Mouse (Mus musculus) layer of hippocampus, adult 9-11 months (tissue): ENCODE measurements around the gene Dagla.
A peak's percentile ranks its signal among the peaks of the same experiment; 100 is the strongest.

Source experiments
- DNase-seq: peaks from one replicate; pipeline ENCODE4 v3.0.0; 2022

Gene Dagla

DNA sequence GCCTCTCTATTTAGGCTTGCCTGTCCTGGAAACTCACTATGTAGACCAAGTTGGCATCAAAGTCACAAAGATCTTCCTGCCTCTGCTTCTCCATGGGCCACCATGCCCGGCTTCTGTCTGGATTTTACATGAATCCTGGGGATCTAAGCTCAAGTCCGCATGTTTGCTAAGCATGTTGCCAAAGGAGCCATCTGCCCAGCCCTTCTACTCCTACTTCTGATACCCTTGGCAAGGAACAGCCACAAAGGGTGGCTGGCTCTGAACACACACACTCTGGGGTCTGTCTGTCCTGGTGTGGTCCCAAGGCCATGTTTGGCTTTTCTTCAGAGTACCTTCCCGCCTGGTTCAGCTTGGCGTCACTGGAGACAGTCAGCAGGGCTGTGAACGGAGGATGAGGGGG is 2.7 kb upstream of the Dagla start:
- no peak for DNase-seq

- DNase-seq, result no peak
These were observed 2.0 kb upstream of the Dagla start for GRCm38 (mm10) chr19:10306521-10307243.

DNA sequence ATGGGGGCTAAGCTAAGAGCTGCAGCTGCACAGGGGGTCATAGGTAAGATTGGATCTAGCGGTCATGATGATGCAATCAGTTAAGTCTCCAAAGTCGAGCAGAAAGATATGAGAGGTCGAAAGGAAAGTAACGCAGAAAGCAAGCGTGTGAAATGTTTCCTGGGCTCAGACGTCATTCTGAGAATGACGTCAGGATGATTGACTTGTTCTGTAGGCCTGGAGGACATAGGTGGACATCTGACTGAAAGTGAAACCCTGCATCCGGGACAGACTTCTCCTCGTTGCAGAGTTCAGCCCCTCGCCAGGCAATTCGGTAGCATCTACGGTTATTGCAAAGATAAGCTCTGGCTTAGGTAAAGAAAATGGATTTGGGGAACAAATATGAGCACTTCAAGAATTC is 963 bp upstream of the Dagla start:
- DNase-seq, result peak; percentile 26

DNA sequence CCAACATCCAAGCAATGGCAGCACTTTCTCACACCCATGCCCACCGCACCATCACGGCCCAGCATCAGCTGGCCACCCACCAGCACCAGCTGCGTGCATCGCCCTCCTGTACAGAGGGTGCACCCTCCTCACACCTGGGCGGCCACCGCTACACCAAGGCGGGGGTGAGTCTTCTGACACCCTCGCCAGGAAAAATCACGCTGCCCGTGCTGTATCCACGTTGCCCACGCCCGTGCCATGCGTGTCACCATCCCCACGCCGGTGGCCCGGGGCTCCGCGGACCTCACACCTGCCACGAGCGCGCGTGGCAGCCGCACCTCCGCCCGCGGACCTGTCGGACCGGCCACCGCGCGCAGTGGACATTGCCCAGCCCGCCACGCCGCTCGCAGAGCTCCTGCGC is 282 bp downstream of the Dagla start:
- peak; percentile 16 for DNase-seq

GRCm38 (mm10) chr19:10302852-10303251 is 1.8 kb downstream of the Dagla start:
- DNase-seq, result peak; percentile 18

DNA sequence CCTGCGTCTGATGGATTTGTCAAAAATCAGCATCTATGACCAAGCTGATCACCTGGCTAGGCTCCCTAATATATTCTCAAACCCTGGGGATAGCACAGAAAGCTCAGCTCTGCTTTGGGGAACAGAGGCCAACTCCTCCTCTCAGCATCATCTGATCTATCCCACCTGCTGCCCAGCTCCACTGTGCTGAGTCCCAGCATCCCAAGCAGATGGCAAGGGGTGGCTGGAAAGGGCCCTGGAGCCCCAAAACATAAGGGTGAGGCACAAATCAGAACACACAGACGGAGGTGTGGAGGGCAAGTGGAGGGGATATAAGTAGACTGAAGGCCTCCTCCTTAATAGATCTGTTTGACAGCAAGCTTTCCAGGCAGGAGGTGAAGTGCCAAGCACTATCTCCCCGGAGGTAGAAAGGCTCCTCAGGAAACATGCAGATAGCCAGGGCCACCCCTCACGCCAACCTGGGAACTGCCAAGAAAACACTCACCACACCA is 2.8 kb downstream of the Dagla start:
- DNase-seq, result peak; percentile 47

DNA sequence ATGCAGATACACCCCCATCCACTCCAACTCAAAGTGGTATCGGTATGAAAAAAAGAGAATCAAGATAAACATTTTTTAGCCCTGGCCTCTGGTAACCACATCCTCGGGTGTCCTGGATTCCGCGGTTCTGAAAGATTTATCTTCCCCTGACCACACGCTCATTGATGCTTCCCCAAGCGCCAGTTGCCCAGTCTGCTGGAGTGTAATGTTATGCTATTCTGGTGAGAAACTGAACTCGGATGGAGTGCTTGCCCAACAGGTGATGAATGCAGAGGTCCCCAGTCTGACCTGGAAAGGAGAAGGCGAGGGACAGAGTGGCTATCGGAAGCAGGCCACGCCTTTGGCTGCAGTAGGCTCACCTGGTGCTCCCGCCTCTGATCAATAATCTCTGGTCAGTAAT is 3.4 kb downstream of the Dagla start:
- no peak for DNase-seq

DNA sequence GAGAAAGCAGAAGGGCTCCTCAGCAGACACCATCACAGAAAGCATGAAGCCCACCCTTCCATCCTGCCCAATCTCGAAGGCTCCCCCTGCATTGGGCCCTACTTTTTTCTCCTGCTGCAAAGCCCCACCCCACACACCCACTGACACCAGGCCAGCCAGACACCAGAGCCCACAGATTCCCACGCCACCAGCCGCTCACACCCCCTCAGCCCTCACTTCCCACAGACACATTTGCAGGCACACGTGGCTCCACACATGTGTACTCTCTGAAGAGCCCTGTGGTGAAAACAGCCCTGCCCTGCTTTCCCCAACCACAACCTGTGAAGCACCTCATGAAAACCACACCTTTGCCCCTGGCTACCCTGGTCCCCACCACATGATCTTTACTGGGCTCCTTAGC is 3.9 kb downstream of the Dagla start:
- peak; percentile 76 for DNase-seq

DNA sequence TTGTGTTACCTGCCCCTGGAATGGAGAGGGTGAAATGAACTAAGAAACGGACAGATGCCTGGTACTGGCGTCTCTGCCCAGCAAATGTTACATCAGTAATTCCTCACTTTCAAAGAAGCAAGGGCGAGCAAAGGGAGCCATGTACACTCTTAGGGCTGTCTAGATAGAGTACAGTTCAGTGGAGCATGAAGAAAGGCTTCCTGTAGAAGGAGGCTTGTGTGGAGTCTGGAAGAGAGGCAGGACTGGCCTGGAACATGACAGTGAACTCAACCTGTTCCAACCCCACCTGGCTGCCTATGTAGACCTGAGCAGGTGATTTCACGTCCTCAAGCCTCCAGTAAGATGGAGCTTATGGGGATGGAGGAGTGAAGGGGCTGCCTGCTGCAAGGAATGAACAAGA is 6.4 kb downstream of the Dagla start:
- DNase-seq, result no peak

DNA sequence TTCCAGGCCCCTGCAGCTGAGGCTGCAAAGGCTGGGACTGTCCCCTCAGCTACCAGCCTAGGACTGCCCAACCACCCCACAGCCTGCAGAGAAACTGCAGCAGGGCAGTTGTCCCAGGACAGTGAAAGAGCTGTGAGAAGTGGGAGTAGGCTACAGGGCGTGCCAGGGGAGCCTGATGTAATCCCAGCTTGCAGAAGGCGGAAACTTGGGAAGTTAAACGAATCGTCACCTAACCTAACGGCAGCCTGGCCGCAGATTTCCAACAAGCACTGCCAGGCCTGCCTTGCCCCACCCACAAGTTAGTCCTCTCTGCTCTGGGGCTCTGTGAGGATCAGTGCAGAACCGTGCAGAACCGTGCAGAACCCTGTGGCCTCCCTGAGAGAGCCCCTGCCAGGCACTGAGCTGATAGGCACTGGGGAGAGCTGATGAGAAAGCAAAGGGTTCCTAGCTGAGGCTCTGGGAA is 7.6 kb downstream of the Dagla start:
- DNase-seq, result peak; percentile 62

DNA sequence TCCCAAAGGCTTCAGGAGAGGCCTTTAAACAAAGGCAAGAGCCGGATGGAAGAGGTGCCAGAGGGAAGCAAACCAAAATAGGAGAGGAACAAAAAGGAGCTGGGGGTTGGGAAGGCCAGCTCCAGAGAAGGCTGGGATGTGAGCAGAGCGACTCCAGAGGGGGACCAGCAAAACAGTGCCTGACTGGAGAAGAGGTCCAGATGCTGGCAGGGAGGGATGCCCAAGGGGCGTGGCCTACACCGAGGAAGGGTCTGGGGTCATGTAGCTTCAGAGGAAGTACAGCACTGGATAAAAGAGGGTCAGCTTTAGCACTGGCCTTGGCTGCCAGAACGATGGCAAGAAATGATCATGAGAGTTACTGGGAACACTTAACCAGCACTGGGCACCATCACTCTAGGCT is 8.4 kb downstream of the Dagla start:
- DNase-seq, result peak; percentile 39

GRCm38 (mm10) chr19:10294631-10295562 is 9.8 kb downstream of the Dagla start:
- DNase-seq, result peak; percentile 80

DNA sequence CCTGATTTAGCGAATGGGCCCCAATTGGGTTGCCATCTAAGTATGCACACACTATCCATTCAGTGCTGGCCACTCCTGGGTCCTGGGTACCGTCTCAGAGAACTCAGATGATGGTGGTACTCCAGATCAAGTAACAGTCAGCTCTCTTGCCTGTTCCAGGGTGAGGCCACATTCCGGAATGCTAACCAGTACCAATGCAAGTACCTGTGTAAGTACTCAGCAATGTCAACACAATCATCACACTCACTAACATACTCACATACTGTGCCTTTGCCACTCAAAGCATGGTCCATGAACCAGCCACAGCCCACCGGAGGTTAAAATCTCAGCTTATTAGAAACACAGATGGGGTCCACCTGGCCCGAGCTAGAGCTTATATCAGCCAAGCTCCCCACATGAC is 10.7 kb downstream of the Dagla start:
- no peak for DNase-seq

- no peak for DNase-seq
These were observed 12.7 kb downstream of the Dagla start for GRCm38 (mm10) chr19:10291896-10292490.

GRCm38 (mm10) chr19:10290153-10290945 is 14.3 kb downstream of the Dagla start:
- peak; percentile 89 for DNase-seq

DNA sequence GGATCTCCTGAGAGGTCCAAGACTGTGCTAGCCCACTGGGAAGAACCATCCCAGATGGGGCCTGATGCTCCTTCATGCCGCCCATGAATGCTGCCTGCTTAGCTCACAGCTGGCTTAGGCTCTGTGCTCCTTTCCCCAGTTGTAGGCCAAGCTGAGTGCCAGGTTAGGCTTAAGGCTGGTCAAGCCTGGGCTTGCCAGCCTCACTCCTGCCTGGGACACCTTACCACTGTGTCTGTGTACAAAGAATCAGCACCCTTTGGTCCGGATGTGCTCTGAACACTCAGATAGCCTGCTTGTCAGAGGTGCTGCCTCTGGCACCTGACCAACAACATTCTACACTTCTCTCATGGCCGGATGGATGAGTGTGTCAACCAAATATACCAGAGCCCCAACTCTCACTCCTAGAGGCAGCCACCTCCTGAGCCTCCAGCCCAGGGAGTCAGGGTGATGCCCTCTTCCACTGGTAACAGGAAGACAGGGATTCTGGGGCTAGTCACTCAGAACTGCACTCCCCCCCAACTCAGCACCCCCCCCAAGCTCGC is 15.0 kb downstream of the Dagla start:
- no peak for DNase-seq

DNA sequence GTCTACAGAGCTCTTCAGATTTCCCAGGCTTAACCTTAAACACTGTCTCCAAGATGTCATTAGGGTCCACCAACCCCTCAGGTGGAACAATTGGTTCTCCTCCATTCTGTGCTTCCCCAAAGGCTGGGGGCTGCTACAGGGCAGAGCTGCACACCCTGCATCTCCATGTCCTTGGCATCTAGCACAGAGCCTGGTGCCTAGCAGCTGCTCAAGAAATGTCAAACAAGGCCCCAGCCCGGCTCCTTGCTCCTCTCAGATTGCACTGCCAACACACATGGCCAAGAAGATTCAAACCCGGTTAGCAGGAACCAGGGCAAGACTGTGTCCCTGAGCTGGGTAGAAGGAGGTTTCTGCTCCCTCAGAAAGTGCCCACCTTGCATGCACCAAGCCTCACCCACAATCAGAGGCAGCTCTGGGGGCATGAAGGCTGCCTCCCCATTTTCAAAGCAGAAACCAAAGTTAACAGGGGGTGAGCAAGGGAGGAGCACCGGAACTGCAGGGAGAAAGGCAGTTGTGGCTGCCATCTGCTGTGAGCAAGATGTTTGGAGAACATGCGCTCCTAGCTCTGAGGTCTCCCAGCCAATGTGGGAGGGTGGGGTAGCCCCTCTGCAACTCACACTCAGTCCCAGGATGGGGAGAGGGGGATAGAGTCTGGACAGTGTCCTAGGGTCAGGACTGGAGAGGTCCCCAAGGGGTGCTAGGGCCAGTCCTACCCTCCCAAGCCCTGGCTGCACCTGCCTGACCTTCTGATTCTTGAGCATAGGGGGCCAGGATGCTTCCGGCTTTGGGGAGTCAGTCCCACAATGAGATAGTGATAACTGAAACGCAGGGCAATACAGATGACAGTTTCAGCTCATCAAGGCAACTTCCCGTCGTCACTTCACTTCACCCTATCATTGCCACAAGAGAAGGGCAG is 16.3 kb downstream of the Dagla start:
- peak; percentile 67 for DNase-seq

GRCm38 (mm10) chr19:10286458-10286872 is 18.2 kb downstream of the Dagla start:
- no peak for DNase-seq

- DNase-seq, result no peak
These were observed 23.7 kb downstream of the Dagla start for GRCm38 (mm10) chr19:10280771-10281540.

DNA sequence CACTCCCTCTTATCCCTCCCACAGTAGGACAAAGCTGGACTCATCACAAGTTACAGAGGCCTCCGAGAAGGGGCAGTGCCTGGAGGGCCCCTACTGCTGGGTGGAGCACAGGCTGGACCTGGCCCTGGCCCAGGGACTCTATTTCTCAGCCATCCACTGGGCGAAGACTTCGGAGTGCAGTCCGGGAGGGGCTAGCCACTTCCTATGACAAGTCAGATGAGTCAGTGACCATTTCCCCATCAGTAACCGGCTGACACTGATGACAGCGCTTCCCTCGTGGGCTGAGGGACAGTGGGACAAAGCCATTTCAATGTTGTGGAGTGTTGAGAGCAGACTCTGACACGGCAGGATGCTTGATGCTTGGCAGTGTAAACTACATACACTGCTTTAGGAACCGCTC is 25.0 kb downstream of the Dagla start:
- peak; percentile 71 for DNase-seq
